Mouse (Mus musculus) urinary bladder, postnatal 4 days (tissue): ENCODE measurements around the gene Hs6st3.

Experiments used
- DNase-seq, 2 experiments: peaks; one replicate each; pipeline ENCODE4 v3.0.0; 2021 to 2022; ENCODE audit warnings: low spot score in 2 of 2

Gene Hs6st3

DNA sequence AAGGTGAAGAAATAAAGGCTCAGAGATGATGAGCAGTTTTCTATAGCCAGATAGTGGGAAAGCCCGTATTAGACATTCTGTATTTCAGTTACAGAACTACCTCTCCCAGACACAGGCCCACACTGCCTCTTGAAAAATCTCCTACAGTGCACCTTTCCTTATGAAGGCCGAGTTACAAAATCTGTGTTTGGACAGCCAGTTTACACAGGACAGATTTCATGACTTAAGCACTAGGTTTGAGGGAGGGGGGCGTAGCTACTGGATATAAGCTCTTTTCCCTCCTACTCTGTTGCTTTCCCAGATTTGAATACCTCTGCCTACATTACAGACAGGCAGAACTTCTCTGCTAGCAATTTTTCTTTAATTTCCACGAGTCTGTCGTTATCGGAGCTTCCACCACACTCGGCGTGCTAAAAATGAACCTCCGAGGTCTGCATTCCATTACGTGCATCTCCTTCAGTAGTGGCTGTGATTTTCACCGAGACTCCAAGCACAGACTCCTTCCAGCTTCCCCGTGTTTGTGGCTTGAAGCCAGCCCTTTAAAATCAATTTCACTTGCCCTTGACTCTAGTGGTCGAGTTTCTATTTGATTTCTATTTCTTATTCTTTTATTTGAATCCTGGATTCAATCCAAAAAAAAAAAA is 770.0 kb downstream of the Hs6st3 start:
- no peak for DNase-seq

DNA sequence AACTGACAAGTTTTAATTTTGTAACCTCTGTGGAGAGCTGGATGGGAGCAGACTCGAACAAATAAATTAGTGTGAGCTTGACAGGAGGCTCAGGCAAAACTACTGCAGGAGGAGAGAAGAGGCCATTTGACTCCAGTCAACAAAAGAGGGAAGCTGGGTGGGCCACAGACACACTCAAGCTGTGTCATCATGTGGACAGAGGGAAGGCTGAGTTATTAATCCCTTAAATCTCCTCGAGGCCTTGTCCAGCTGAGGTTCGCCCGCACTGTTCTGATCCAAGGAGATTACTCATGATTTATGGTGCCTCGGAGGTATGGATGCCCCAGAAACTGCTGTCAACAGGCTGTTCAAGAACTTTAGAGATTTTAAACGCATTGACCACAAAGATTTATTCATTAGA is 776.4 kb downstream of the Hs6st3 start:
- DNase-seq, result no peak

DNA sequence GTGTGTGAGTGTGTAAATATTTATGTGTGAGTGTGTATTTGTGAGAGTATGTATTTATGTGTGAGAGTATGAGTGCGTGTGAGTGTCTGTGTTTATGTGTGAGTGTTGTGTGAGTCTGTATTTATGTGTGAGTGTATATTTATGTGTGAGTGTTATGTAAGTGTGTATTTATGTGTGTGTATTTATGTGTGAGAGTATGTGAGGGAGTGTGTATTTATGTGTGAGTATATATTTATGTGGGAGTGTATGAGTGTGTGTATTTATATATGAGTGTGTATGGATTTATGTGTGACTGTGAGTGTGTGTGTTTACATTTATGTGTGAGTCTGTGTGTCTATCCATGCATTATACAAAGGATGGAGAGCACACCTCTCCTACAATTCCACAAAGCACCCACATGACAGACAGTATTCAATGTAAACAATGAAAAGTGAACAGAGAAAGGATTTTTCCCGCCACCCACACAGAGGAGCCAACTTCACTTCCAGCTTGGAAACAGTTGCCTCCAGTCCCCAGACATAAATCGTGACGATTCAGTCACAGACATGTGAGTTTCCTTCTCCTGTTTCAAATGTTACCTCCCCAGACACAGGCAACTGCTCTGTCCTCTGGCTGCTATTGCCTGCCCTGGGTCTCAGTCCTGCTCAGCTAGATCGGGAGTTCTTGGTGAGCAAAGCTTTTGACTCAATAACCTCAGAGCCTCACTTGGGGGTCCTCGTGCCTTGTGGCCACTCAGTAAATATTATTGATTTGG is 780.3 kb downstream of the Hs6st3 start:
- no peak for DNase-seq

DNA sequence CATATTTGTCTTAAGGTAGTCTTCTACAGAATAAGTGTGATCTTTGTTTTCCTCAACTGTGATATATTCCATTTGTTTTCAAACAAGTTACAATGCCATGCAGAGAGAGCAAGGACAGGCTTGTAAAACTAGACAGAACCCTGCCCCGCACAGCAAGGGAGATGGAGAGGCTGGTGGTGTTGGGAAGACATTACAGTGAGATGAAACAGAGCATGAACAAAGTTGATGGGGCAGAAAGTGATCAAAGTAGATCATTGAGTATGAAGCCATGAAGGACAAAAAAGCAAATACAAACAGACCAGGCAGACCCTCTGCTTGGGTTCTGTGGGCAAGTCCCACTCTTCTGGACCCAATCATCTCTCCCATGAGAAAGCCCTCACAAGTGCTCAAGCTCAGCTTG is 781.0 kb downstream of the Hs6st3 start:
- DNase-seq, result no peak
